Mouse (Mus musculus) layer of hippocampus, adult 9-11 months (tissue): Measurements from ENCODE around the gene Acsl1.

Experiments
- DNase-seq: peaks from one replicate; pipeline ENCODE4 v3.0.0; 2022

The Acsl1 gene

DNA sequence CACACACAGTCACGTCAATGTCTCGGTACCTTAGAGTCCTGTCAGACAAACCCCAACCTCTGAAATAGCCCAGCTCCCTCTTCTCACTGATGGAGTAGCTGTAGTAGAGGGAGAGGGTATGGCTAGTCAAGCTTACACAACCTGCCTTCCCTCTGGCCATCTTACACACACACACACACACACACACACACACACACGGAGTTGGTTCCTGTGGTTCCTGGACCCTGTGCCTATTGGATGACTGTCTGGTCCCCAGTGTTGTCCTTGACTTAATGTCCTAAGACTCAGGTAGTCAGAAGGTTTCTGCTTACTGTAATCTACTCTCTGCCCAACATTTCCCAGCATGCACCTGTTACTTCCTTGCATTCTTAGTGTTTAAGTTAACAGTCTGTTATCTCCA is 5.1 kb downstream of the Acsl1 start:
- no peak for DNase-seq

DNA sequence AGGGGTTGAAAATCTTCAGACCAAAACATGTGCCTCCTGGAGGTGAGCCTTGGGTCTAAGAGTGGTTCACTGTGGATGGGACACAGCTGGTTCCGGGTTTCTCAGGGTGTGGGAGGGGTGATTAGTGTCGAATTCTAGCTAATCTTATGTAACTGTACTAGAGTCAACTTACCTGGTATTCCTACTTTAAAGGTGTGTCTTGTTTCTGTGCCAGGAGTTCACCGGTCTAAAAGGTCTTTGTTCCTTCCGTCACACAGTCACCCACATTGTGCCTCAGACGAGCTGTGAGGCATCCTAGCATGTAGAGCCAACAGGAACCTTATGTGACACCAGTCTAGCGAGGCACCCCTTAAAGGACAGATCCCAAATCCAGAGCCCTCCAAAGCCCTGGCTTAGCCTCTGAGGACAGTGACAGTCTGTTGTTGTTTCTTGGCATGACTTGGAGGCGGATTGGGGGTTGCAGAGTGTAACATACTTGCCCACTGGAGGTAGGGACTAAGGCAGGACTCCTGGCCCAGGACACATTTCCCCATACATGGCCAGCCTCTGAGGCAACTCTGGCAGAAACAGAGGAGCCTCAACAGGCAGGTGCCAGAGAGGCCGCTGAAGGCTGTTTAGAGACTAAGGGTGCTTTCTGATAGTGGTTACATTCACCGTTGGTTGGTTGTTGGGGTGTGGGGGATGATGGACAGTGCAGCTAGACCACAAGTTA is 7.1 kb downstream of the Acsl1 start:
- DNase-seq = no peak

DNA sequence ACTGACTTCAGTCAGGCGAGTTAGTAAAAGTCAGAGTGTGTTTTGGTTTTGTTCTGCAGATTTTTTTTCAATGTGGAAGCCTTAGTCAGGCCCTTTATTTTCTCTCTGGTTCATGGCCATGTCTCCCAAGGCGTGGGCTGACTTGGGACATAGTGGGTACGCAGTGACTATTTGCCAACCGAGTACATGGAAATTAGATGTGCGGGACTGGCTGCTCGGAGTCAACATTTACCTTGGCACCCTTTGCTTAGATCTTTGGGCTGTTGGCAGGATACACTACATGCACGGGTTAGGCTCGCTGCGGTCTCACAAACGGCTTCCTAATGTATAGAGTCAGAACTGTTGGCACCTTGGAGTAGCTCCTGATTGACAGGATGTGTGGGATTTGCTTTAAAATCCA is 7.9 kb downstream of the Acsl1 start:
- DNase-seq = no peak

DNA sequence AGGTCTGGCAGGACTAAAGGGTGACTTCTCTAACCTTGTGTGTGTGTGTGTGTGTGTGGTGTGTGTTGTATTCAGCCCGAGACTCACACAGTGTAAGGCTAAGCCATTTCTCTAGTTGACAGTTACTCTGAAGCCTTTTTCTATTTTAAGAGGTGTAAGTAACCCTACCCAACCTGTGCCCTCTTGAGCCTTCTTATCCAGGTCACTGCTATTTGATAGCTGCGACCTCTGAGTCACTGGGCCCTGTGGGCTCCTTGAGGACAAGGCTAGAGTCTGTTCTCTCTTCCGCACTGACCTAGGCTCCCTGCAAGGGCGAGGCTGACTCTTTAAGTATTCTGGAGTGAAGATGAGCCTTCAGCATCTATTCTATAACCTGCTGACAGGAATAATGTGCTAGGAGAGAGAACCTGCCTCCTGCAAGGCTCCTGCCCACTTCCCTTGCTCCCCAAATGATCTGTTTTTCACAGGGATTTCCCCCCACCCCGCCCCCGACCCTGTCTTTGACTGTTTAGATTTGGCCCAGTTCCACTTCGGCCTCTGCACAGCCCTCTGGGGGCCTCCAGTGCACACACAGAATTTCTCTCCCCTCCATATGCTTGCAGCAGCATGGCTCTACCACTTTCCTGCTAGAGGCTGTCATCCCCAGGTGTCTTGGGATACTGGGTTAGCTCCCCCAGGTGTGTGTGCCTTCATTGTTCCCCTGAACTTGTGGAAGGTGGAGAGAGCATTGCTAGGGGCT is 9.1 kb downstream of the Acsl1 start:
- DNase-seq = no peak

- no peak for DNase-seq
Measured at GRCm38 (mm10) chr8:46480533-46480900, 9.7 kb downstream of the Acsl1 start.

DNA sequence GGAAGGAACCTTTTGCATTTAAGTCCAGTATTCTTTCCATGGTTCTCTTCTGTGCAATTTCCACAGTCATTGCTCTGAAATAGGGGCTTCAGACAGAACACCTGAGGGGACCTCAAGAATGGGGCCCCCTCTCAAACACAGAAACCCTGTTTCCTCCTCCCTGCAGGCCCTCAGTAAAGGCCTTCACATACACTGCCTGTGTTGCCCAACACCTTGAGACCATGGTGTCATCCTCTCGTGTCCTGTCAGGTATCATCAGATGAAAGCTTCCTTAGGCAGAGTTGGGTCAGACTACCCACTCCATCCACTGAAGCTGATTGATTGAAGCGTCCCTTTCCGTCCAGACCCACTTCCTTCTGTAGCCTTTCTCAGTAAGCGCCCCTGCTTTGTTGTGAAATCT is 11.9 kb downstream of the Acsl1 start:
- no peak for DNase-seq

DNA sequence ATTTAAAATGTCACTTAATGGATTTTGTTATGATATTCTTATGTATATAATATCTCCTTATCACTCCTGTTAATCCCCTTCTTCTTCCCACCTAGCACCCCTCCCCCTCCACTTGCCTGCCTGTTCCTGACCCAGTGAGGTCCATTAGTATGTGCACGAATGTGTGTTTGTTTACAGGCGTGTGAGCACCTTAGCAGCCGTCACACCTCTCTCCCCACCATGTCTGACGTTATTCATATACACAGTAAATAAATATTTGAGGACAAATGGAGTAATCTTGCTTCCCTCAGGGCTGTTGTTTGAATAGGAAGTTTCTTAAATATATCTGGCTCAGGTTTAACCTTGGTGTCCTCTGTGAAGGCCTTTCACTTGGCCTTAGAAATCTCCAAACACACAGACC is 12.4 kb downstream of the Acsl1 start:
- no peak for DNase-seq

DNA sequence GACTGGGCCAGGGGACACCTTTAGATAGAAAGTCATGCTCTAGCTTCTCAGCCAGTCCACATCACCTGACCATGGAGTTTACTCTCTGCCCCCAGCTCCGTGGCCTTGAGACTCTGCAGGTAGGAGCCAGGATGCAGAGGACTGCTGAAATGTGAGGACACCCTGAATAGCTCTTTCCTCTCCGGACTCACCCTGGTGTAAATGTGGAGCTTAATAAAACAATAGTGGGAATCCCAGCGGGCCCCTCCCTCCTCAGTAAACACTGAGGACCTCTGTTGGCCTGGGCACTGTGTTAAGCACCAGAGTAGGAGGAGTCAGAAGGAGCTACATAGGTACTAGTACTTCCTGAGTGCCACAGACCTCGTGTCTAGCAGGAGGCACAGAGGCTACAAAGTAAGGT is 13.2 kb downstream of the Acsl1 start:
- DNase-seq = no peak

DNA sequence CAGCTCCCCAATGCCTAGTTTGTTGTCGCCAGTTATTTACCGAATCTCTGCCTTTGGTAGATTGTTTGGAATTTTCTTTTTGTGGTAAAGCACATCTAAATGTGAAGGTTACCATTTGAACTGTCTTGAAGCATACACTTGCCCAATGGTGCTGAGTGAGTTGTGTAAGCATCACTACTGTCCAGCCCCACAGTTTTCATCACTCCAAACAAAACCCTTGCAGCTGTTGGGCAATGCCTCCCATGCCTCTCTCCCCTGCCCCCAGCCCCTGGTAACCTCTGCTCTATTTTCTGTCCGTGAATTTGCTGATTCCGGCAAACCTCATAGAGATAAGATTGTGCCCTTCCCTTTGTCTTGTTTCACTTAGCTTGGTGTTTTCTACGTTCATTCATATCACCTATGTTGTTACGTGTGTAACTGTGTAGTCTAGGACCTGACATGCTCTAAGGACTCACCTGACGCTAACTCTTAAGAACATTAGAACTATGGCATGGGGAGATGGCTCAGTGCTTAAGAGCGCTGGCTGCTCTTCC is 14.2 kb downstream of the Acsl1 start:
- DNase-seq = peak; percentile 3

- peak; percentile 56 for DNase-seq
Measured at GRCm38 (mm10) chr8:46488085-46488561, 17.3 kb downstream of the Acsl1 start.

DNA sequence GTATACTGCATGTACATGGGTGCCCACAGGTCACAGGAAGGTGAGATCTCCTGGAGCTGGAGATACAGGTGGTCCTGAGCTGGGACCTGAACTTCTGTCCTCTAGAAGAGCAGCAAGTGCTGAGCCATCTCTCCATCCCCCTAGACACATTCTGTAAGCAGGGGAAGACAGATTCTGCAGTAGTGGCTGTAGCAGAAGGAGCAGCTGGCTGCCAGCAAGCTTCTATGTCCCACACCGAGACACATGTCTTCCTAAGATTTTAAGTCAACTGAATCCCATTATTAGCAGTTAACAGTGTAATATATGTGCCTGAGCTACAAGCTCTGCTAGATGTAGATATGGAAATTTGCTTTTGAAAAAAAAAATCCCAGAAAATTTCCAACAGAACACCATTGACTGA is 18.4 kb downstream of the Acsl1 start:
- DNase-seq = peak; percentile 46

- DNase-seq = no peak
Measured at GRCm38 (mm10) chr8:46490250-46490649, 19.4 kb downstream of the Acsl1 start.

- no peak for DNase-seq
Measured at GRCm38 (mm10) chr8:46490821-46491220, 20.0 kb downstream of the Acsl1 start.

GRCm38 (mm10) chr8:46493495-46494170 is 22.8 kb downstream of the Acsl1 start:
- no peak for DNase-seq

DNA sequence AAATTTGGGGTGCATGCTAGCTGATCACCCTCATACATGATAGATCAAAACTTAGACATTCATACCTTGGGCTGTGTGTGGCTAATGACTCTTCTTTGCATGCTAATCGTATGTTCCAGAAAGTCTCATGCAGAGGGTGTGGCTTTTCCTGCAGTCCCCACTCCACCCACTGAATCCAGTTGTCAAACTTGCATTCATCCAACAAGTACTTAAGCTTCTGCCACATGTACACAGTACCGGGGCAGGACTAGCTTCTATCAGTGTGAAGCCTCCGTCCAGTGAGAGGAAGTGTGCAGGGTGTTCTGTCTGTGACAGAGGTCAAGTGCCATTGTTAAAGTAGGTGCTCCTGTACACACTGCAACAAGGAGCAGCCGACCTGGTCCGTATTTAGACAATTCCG is 26.0 kb downstream of the Acsl1 start:
- no peak for DNase-seq

GRCm38 (mm10) chr8:46497314-46498011 is 26.6 kb downstream of the Acsl1 start:
- DNase-seq = no peak

- peak; percentile 45 for DNase-seq
Measured at GRCm38 (mm10) chr8:46499376-46500061, 28.7 kb downstream of the Acsl1 start.

DNA sequence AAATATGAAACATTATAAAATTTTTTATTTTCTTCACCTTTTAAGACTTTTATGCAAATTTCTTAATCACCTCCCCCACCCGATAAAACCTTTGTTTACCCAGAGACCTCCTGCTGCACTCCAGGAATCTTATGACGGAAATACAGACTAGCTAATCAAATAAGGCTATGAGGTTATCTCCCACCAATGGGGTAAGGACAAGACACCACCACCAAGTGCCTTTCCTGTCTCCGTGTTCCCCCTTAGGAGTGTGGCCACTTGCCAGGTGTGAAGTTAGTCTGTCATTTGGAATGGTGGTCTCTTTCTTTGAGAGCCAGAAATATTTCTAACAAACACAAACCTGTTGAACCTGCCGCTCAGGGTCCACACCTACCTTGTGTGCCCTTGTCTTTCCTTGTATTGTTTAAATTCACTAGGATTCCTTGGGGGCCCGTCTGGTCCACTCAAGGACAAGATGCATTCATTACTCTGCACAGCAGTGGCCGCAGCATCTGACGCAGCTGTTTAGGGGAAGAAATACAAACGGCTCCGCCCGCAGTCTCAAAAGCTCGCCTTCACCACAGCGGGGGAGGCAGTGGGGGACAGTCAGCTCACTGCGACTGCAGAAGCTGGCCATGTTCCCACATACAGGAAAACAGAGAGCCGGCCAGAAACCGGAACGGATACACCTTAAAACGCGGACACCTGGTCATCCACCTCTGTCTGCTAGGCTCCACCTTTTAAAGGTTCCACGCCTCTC is 31.7 kb downstream of the Acsl1 start:
- DNase-seq = no peak

DNA sequence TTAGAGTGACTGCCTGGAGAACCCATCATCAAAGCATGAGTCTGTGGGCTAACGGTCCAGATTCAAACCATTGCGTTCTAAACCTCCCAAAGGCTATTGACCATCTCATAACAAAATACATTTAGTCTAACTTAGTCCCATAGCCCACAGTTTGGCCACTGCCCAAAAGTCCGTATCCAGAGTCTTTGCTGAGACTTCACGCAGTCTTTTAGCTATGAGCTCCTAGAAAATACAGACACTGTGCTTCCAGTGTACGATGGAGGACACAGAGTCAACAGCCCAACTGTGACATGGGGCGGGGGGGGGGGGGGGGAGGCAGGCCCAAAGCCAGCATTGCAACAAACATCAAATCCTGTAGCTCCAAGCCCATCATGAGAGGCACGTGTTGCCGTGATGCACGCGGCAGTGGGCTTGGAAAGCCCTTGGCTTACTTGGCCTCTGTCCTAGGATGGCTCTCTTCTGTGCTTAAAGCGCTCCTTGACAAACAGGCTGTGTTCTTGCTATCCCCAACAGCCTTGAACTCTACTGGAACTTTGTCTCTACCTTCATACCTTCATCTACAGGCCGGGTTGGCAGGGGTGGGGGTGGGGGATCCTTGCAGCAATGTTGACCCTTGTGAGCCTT is 32.3 kb downstream of the Acsl1 start:
- DNase-seq = no peak

GRCm38 (mm10) chr8:46504196-46504595 is 33.4 kb downstream of the Acsl1 start:
- no peak for DNase-seq
